8 mouse cellular contexts compared by ENCODE assay signal in genomic region chr5:124862871-124863741, GRCm38 (mm10). TPM values are rescaled to one million over a fixed set of nuclear protein-coding genes. Genes with fewer than 3 reads are reported as not detected.
DNase-seq lines count a peak whose midpoint lies in the region; ATAC-seq and TF ChIP-seq lines count a peak whose summit lies in the region.

No protein-coding gene starts in this region.

- peak; percentile 44 for ATAC-seq in heart, embryonic 15.5 days (replicated peaks; ENCODE audit: insufficient number of reproducible peaks, insufficient read depth, low FRiP score, low read depth)
- peak; percentile 57 for ATAC-seq in stomach, embryonic 16.5 days (ENCODE audit: insufficient read depth, low FRiP score)

- DNase-seq in 3T3-L1 (ENCODE audit: low read depth, low spot score) (peak; percentile 54), ES-E14 (ENCODE audit: low read depth, low spot score) (peak; percentile 22)
- DNase-seq in cerebellum, postnatal 14 days: peak; percentile 64 to 71
- DNase-seq in kidney, postnatal 25 days: peak; percentile 42 to 70
- peak; percentile 64 for DNase-seq in midbrain, embryonic 10.5 days (ENCODE audit: low spot score)
- no peak for DNase-seq in layer of hippocampus, postnatal 25 days (ENCODE audit: extremely low spot score in 1 of 2, low spot score in 1 of 2)

- H3K4me2 ChIP-seq in heart, embryonic 15.5 days: peak overlapping the region; percentile 94
- peak overlapping the region; percentile 97 for H3K4me2 ChIP-seq in stomach, embryonic 16.5 days (ENCODE audit: low read depth, low read length)

- under 1% methylated on average over 88 of the region's 88 CpGs for WGBS in heart, embryonic 15.5 days
- under 1% methylated on average over 87 of the region's 88 CpGs for WGBS in midbrain, embryonic 10.5 days
- WGBS in stomach, embryonic 16.5 days: under 1% methylated on average over 84 of the region's 88 CpGs

- H3K36me3 ChIP-seq in ES-E14 (ENCODE audit: control insufficient read depth, insufficient read depth, low read length, poor library complexity, severe bottlenecking): peaks cover 2% of the 10 kb centered on the region; the same call in 1 of the 2 replicates
- H3K36me3 ChIP-seq in heart, embryonic 15.5 days: peaks cover 3% of the 10 kb centered on the region; the same call in 1 of the 2 replicates
- H3K36me3 ChIP-seq in midbrain, embryonic 10.5 days: peaks cover 34% of the 10 kb centered on the region
- H3K36me3 ChIP-seq in stomach, embryonic 16.5 days (ENCODE audit: control insufficient read depth, insufficient read depth, low read length): no peaks in the 10 kb centered on the region

- H3K27me3 ChIP-seq in heart, embryonic 15.5 days: peaks cover 38% of the 10 kb centered on the region
- H3K27me3 ChIP-seq in midbrain, embryonic 10.5 days (ENCODE audit: low read depth, poor library complexity, severe bottlenecking): peaks cover 32% of the 10 kb centered on the region
- H3K27me3 ChIP-seq in stomach, embryonic 16.5 days (ENCODE audit: control insufficient read depth, insufficient read depth, low read length): peaks cover 15% of the 10 kb centered on the region

- no peaks in the 10 kb centered on the region for H3K4me1 ChIP-seq in ES-E14 (ENCODE audit: control insufficient read depth in 2 of 2, insufficient read depth in 2 of 2, low read length in 2 of 2, poor library complexity in 1 of 2)
- H3K4me1 ChIP-seq in heart, embryonic 15.5 days (replicated peaks): peaks cover 20% of the 10 kb centered on the region
- peaks cover 41% of the 10 kb centered on the region for H3K4me1 ChIP-seq in midbrain, embryonic 10.5 days
- H3K4me1 ChIP-seq in stomach, embryonic 16.5 days (ENCODE audit: control insufficient read depth, insufficient read depth, low read length): peaks cover 12% of the 10 kb centered on the region

- H3K4me3 ChIP-seq in ES-E14 (ENCODE audit: insufficient read depth in 1 of 2, low read depth in 1 of 2, low read length in 2 of 2, poor library complexity in 1 of 2, severe bottlenecking in 1 of 2): peak overlapping the region; percentile 78 to 93
- H3K4me3 ChIP-seq in heart, embryonic 15.5 days: peak overlapping the region; percentile 98
- peak overlapping the region; percentile 74 for H3K4me3 ChIP-seq in midbrain, embryonic 10.5 days
- peak overlapping the region; percentile 97 for H3K4me3 ChIP-seq in stomach, embryonic 16.5 days (replicated peaks; ENCODE audit: low read length)

- peak overlapping the region; percentile 58 for H3K27ac ChIP-seq in ES-E14 (ENCODE audit: insufficient read depth, low read depth, low read length, poor library complexity, severe bottlenecking)
- peak overlapping the region; percentile 91 for H3K27ac ChIP-seq in heart, embryonic 15.5 days
- peak overlapping the region; percentile 95 for H3K27ac ChIP-seq in midbrain, embryonic 10.5 days (replicated peaks)
- peak overlapping the region; percentile 81 for H3K27ac ChIP-seq in stomach, embryonic 16.5 days (ENCODE audit: low read length)

- H3K9me3 ChIP-seq in ES-E14 (ENCODE audit: control insufficient read depth, insufficient read depth, low read depth, low read length): no peaks in the 10 kb centered on the region
- H3K9me3 ChIP-seq in heart, embryonic 15.5 days (replicated peaks): no peaks in the 10 kb centered on the region
- H3K9me3 ChIP-seq in midbrain, embryonic 10.5 days (replicated peaks): no peaks in the 10 kb centered on the region
- no peaks in the 10 kb centered on the region for H3K9me3 ChIP-seq in stomach, embryonic 16.5 days (replicated peaks; ENCODE audit: control insufficient read depth, low read length)

- H3K9ac ChIP-seq in ES-E14 (ENCODE audit: insufficient read depth, low read depth, low read length, poor library complexity, severe bottlenecking): peak overlapping the region; percentile 96
- H3K9ac ChIP-seq in heart, embryonic 15.5 days: peak overlapping the region; percentile 90
- peak overlapping the region; percentile 90 for H3K9ac ChIP-seq in stomach, embryonic 16.5 days (ENCODE audit: low read length)

- in situ Hi-C loops in ES-E14 (cut with MboI; ENCODE audit: low sequenced_read_pairs in 2 of 2, unreplicated experiment in 2 of 2): no loop called here

TF ChIP-seq in ES-E14, 5 proteins besides CTCF, POLR2A, EP300 and RAD21:
- TF ChIP-seq ZC3H11A (IDR thresholded peaks at IDR 0.05; ENCODE audit: borderline replicate concordance, low read depth, low read length) (no peak), ZNF384 (IDR thresholded peaks at IDR 0.05; ENCODE audit: low read depth, low read length) (no peak), MAFK (IDR thresholded peaks at IDR 0.05; ENCODE audit: insufficient read depth, low read depth, low read length) (no peak), CHD2 (IDR thresholded peaks at IDR 0.05; ENCODE audit: low read depth, low read length) (no peak), HCFC1 (IDR thresholded peaks at IDR 0.05; ENCODE audit: borderline replicate concordance, insufficient read depth, low read length) (no peak; the same call in 1 of the 2 replicates)

RNA-seq across cellular contexts. Expression of gene Zfp664, which starts 0.6 kb away (rescaled TPM):
- 22.6 and 27.4 TPM in 2 replicates for total RNA-seq in ES-E14 (2012; rRNA removed)
- 52.2 and 62.3 TPM in 2 replicates for polyA plus RNA-seq in heart, embryonic 15.5 days (2015; fragmentation: Nextera tagmentation; extraction: Ambion mirVana)
- 155 and 159 TPM in 2 replicates for polyA plus RNA-seq in midbrain, embryonic 10.5 days (2016; fragmentation: Nextera tagmentation; extraction: Ambion mirVana)
- polyA plus RNA-seq in stomach, embryonic 16.5 days (2015; fragmentation: Nextera tagmentation; extraction: Ambion mirVana): 43.6 and 54.3 TPM in 2 replicates
- 10 to 100 TPM; 60.8 to 68.3 TPM for total RNA-seq in layer of hippocampus, postnatal 25 days (2021)

RNA-seq across cellular contexts. Expression of gene Ccdc92, which starts 0.9 kb away (rescaled TPM):
- total RNA-seq in ES-E14 (2012; rRNA removed): 3.9 and 5.0 TPM in 2 replicates
- 2.8 and 5.0 TPM in 2 replicates for polyA plus RNA-seq in heart, embryonic 15.5 days (2015; fragmentation: Nextera tagmentation; extraction: Ambion mirVana)
- 12.1 and 13.8 TPM in 2 replicates for polyA plus RNA-seq in midbrain, embryonic 10.5 days (2016; fragmentation: Nextera tagmentation; extraction: Ambion mirVana)
- polyA plus RNA-seq in stomach, embryonic 16.5 days (2015; fragmentation: Nextera tagmentation; extraction: Ambion mirVana): 5.3 and 6.1 TPM in 2 replicates
- 10 to 100 TPM; 70.7 to 76.3 TPM for total RNA-seq in layer of hippocampus, postnatal 25 days (2021)

Comparison
In these comparisons a context has a peak if more than half of its experiments do, and no peak if none do; other contexts are left out.
1. DNase-seq: peak in 3T3-L1 (single experiment), ES-E14 (single experiment), cerebellum, postnatal 14 days (2 of 2), kidney, postnatal 25 days (2 of 2) and midbrain, embryonic 10.5 days (single experiment); none in layer of hippocampus, postnatal 25 days (0 of 2).
2. Peak in every context shown above with its lines, with median percentiles within 50 percentile points of each other: H3K27ac ChIP-seq, H3K4me3 ChIP-seq and H3K9ac ChIP-seq.